Mouse (Mus musculus) olfactory bulb, adult 2 months (tissue): ENCODE results near the gene Tmem132b. TPM values are rescaled to one million over a fixed set of nuclear protein-coding genes. Genes with fewer than 3 reads are reported as not detected.
A peak's percentile ranks its signal among the peaks of the same experiment; 100 is the strongest.

Source experiments
- H3K27ac ChIP-seq: fragments of 200-500 bp; 2 replicates; pipeline ENCODE4 v1.5.1; 2012; ENCODE audit warnings: low read depth, low read length; ENCODE audit not compliant: insufficient read depth
- H3K4me1 ChIP-seq: fragments of 200-500 bp; 2 replicates; pipeline ENCODE4 v1.6.1; 2012; ENCODE audit warnings: low read length; ENCODE audit not compliant: control insufficient read depth, insufficient read depth
- H3K4me3 ChIP-seq: fragments of 200-500 bp; 2 replicates; pipeline ENCODE4 v1.5.1; 2012; ENCODE audit warnings: mild to moderate bottlenecking, low read depth, low read length, moderate library complexity; ENCODE audit not compliant: insufficient read depth
- CTCF ChIP-seq: fragments of 200-500 bp; IDR thresholded peaks from 2 replicates; pipeline ENCODE4 v1.5.1; 2012; ENCODE audit warnings: low read depth, mild to moderate bottlenecking, low read length, moderate library complexity; ENCODE audit not compliant: insufficient read depth
- POLR2A ChIP-seq: fragments of 200-500 bp; IDR thresholded peaks from 2 replicates; pipeline ENCODE4 v1.6.1; 2012; ENCODE audit warnings: mild to moderate bottlenecking, low read depth, low read length, moderate library complexity; ENCODE audit not compliant: insufficient read depth
- WGBS: fragments of 180-500 bp; shearing (Covaris S2); methylation state at CpG from one replicate; pipeline ENCODE4 v1.1.7; 2018; 5-methylcytosine and 5-hydroxymethylcytosine counted together
- polyA plus RNA-seq: library from polyadenylated mRNA; stranded (reverse); fragments of >200 nt; gene quantifications from 2 replicates; pipeline ENCODE4 v1.2.4, GENCODE M21; 2012; ENCODE audit warnings: low replicate concordance; ENCODE audit not compliant: missing spikeins, insufficient read depth, insufficient read length

Tmem132b gene
- polyA plus RNA-seq, 1 experiment = not detected

GRCm38 (mm10) chr5:125675623-125676022 lies 144.0 kb downstream of the Tmem132b start:
- no peak overlapping the region for H3K27ac ChIP-seq
- TF ChIP-seq CTCF (no peak), POLR2A (no peak)
- peak overlapping the region; percentile 31 for H3K4me3 ChIP-seq
- peaks cover 4% of the 10 kb centered on the region; the same call in 1 of the 2 replicates for H3K4me1 ChIP-seq
- 7% methylated on average over 13 of the region's 13 CpGs for WGBS

GRCm38 (mm10) chr5:125676025-125676623 lies 144.6 kb downstream of the Tmem132b start:
- WGBS = 48% methylated on average over 7 of the region's 7 CpGs
- Histone ChIP-seq H3K4me1 (peaks cover 4% of the 10 kb centered on the region; the same call in 1 of the 2 replicates), H3K4me3 (peak overlapping the region; percentile 31), H3K27ac (no peak overlapping the region)
- TF ChIP-seq POLR2A (no peak), CTCF (no peak)

- Histone ChIP-seq H3K4me3 (no peak overlapping the region), H3K4me1 (no peaks in the 10 kb centered on the region), H3K27ac (no peak overlapping the region)
- WGBS = 97% methylated on average over 6 of the region's 6 CpGs
- TF ChIP-seq CTCF = no peak
- no peak for TF ChIP-seq POLR2A
Measured at GRCm38 (mm10) chr5:125680889-125681288, 149.3 kb downstream of the Tmem132b start.

GRCm38 (mm10) chr5:125683491-125683890 lies 151.9 kb downstream of the Tmem132b start:
- TF ChIP-seq CTCF (no peak), POLR2A (no peak)
- no peaks in the 10 kb centered on the region for H3K4me1 ChIP-seq
- H3K27ac ChIP-seq = no peak overlapping the region
- no peak overlapping the region for H3K4me3 ChIP-seq
- WGBS = 54% methylated on average over 6 of the region's 6 CpGs

GRCm38 (mm10) chr5:125685681-125686331 lies 154.2 kb downstream of the Tmem132b start:
- H3K27ac ChIP-seq = no peak overlapping the region
- WGBS = 54% methylated on average over 11 of the region's 11 CpGs
- TF ChIP-seq CTCF (no peak), POLR2A (no peak)
- no peak overlapping the region for H3K4me3 ChIP-seq
- H3K4me1 ChIP-seq = no peaks in the 10 kb centered on the region

- no peaks in the 10 kb centered on the region for H3K4me1 ChIP-seq
- no peak overlapping the region for H3K4me3 ChIP-seq
- H3K27ac ChIP-seq = no peak overlapping the region
- no peak for TF ChIP-seq CTCF
- TF ChIP-seq POLR2A = no peak
- WGBS = 44% methylated on average over 10 of the region's 10 CpGs
Measured at GRCm38 (mm10) chr5:125692538-125692937, 161.0 kb downstream of the Tmem132b start.

GRCm38 (mm10) chr5:125699395-125699794 lies 167.8 kb downstream of the Tmem132b start:
- TF ChIP-seq POLR2A (no peak), CTCF (no peak)
- no peak overlapping the region for H3K27ac ChIP-seq
- WGBS = 60% methylated on average over 3 of the region's 3 CpGs
- no peak overlapping the region for H3K4me3 ChIP-seq
- no peaks in the 10 kb centered on the region for H3K4me1 ChIP-seq

- Histone ChIP-seq H3K4me1 (no peaks in the 10 kb centered on the region), H3K4me3 (no peak overlapping the region), H3K27ac (no peak overlapping the region)
- 82% methylated on average over 5 of the region's 5 CpGs for WGBS
- TF ChIP-seq POLR2A (no peak), CTCF (no peak)
Measured at GRCm38 (mm10) chr5:125700234-125700633, 168.7 kb downstream of the Tmem132b start.

GRCm38 (mm10) chr5:125705379-125705778 lies 173.8 kb downstream of the Tmem132b start:
- Histone ChIP-seq H3K4me1 (peaks cover 4% of the 10 kb centered on the region; the same call in 1 of the 2 replicates), H3K27ac (peak overlapping the region; percentile 42; the same call in 1 of the 2 replicates), H3K4me3 (no peak overlapping the region)
- 40% methylated on average over 8 of the region's 8 CpGs for WGBS
- no peak for TF ChIP-seq CTCF
- no peak for TF ChIP-seq POLR2A
